Mouse (Mus musculus) urinary bladder, postnatal 36 days (tissue): ENCODE results near the gene Brsk2.
"Not testable (repeated sequence)": the region's sequence is repeated elsewhere in the genome, so short reads cannot be mapped to it uniquely, and the experiment has no call there.

ENCODE experiments used
- DNase-seq, 2 experiments: peaks; one replicate each; pipeline ENCODE4 v3.0.0; 2022; ENCODE audit warnings: low spot score in 2 of 2, mixed read lengths in 1 of 2

Brsk2 gene

GRCm38 (mm10) chr7:141948906-141949798 is at the start of gene Brsk2:
Brsk2 (plus strand) TSS chr7:141949751.
- DNase-seq, result peak; percentile 92 to 94

GRCm38 (mm10) chr7:141901825-141902224 is 47.7 kb upstream of the Brsk2 start:
- peak in 1 of 2 experiments; percentile 2 for DNase-seq

- peak; percentile 99 to 100 for DNase-seq
Observed at GRCm38 (mm10) chr7:141902269-141902729, 47.3 kb upstream of the Brsk2 start.

GRCm38 (mm10) chr7:141902791-141903190 is 46.8 kb upstream of the Brsk2 start:
- no peak for DNase-seq

GRCm38 (mm10) chr7:141908591-141908990 is 41.0 kb upstream of the Brsk2 start:
- no peak for DNase-seq

GRCm38 (mm10) chr7:141911305-141911704 is 38.2 kb upstream of the Brsk2 start:
- DNase-seq, result no peak

- no peak for DNase-seq
Observed at GRCm38 (mm10) chr7:141918407-141918806, 31.1 kb upstream of the Brsk2 start, which contains the start of gene Tollip. Tollip (minus strand) TSS chr7:141918507.

- not testable (repeated sequence) for DNase-seq
Observed at GRCm38 (mm10) chr7:141924121-141924520, 25.4 kb upstream of the Brsk2 start.

GRCm38 (mm10) chr7:141924917-141925316 is 24.6 kb upstream of the Brsk2 start:
- peak; percentile 26 to 55 for DNase-seq

- no peak for DNase-seq
Observed at GRCm38 (mm10) chr7:141928642-141929041, 20.9 kb upstream of the Brsk2 start.

- DNase-seq, result no peak
Observed at GRCm38 (mm10) chr7:141934128-141934898, 15.2 kb upstream of the Brsk2 start.

GRCm38 (mm10) chr7:141934951-141935350 is 14.6 kb upstream of the Brsk2 start:
- no peak for DNase-seq

GRCm38 (mm10) chr7:141943444-141943843 is 6.1 kb upstream of the Brsk2 start:
- no peak for DNase-seq

- no peak for DNase-seq
Observed at GRCm38 (mm10) chr7:141945927-141946326, 3.6 kb upstream of the Brsk2 start.

- DNase-seq, result no peak
Observed at GRCm38 (mm10) chr7:141947512-141947911, 2.0 kb upstream of the Brsk2 start.

- no peak for DNase-seq
Observed at GRCm38 (mm10) chr7:141948045-141948444, 1.5 kb upstream of the Brsk2 start.

GRCm38 (mm10) chr7:141949799-141950103 is 200 bp downstream of the Brsk2 start:
- no peak for DNase-seq

GRCm38 (mm10) chr7:141950104-141951013 is 808 bp downstream of the Brsk2 start:
- DNase-seq, result no peak

- DNase-seq, result no peak
Observed at GRCm38 (mm10) chr7:141951821-141952220, 2.3 kb downstream of the Brsk2 start.

GRCm38 (mm10) chr7:141952920-141953319 is 3.4 kb downstream of the Brsk2 start:
- no peak for DNase-seq

- no peak for DNase-seq
Observed at GRCm38 (mm10) chr7:141953616-141954015, 4.1 kb downstream of the Brsk2 start.
